Mouse (Mus musculus) adrenal gland (tissue): ENCODE data around the gene Tor1aip2.

Experiments
- intact Hi-C: fragments of 180-260 bp; cut with DNase I; formaldehyde crosslinking; loops from one replicate; pipeline ENCODE4 v1.15.1; 2025

The Tor1aip2 gene

GRCm38 (mm10) chr1:156107424-156107823 is 72.2 kb downstream of the Tor1aip2 start:
- intact Hi-C loops = no loop called here

GRCm38 (mm10) chr1:156108400-156108799 is 73.2 kb downstream of the Tor1aip2 start:
- intact Hi-C loops = no loop called here

GRCm38 (mm10) chr1:156111090-156111489 is 75.9 kb downstream of the Tor1aip2 start:
- intact Hi-C loops = no loop called here

GRCm38 (mm10) chr1:156111728-156112127 is 76.5 kb downstream of the Tor1aip2 start:
- intact Hi-C loops = no loop called here

GRCm38 (mm10) chr1:156112142-156112541 is 76.9 kb downstream of the Tor1aip2 start:
- intact Hi-C loops = no loop called here

- intact Hi-C loops = no loop called here
These were observed 78.8 kb downstream of the Tor1aip2 start for GRCm38 (mm10) chr1:156113884-156114499.

GRCm38 (mm10) chr1:156116770-156117169 is 81.6 kb downstream of the Tor1aip2 start:
- intact Hi-C loops = no loop called here
